Mouse (Mus musculus) heart, adult 9 months (tissue): ENCODE results near the gene Mobp.

Source experiments
- DNase-seq, 2 experiments: peaks; one replicate each; pipeline ENCODE4 v3.0.0; 2022; ENCODE audit warnings: low spot score in 2 of 2

Mobp gene

GRCm38 (mm10) chr9:120210865-120211264 is 61.4 kb downstream of the Mobp start:
- DNase-seq, result peak in 1 of 2 experiments; percentile 8

- DNase-seq, result no peak
These were observed 63.4 kb downstream of the Mobp start for GRCm38 (mm10) chr9:120212936-120213335.

DNA sequence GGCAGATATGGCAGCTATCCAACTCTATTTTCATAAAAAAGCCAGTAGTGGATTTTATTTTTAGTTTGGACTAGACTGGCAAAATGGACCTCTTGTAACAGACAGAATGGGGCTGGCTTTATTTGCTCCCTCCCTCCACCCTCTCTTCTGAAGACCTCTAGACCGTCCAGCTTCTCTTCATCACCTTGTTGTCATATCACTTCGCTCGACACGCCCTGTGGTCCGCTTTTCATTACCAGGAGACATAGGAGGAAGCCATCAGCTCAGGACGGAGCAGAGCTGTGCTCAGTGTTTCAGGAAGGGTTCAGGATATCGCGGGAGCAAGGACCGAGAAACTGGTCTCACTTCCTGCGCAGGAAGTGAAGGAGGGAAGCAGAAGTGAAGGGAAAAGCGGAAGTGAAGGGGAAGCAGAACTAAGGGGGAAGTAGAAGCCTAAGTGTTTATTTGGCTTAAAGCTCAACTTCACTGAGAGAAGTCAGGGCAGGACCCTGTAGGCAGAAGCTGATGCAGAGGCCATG is 65.5 kb downstream of the Mobp start:
- DNase-seq, result peak in 1 of 2 experiments; percentile 23

DNA sequence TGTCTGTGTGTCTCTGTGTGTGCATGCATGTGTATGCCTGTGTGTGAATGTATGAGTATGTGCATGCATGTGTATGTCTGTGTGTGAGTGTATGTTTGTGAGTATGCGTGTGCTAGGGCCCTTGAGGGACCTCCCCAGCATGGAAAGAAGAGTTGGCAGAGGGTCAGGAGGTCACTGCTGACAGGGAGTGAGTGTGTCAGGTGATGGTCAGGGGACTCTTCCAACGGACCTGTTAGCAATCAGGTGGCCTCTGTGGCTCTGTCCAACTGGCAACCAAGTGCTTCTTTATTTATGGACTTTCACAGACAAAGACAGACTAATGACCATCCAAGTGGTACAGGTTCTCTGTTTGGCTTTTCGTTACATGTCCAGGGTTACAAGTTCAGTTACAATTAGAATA is 69.9 kb downstream of the Mobp start:
- DNase-seq, result peak; percentile 44
